ENCODE assay signal across 13 mouse cellular contexts in genomic region chr10:37378002-37378702, GRCm38 (mm10).
DNase-seq lines count a peak whose midpoint lies in the region; ATAC-seq and TF ChIP-seq lines count a peak whose summit lies in the region.
"Had no signal": no experiment of that assay in that cellular context is flagged by ENCODE, and none has a peak within 500 bp of the region (broad histone marks: within the 10 kb centered on the region; RNA-seq: fewer than 3 reads in every experiment).

No protein-coding gene starts in this region.

- H3K4me3 ChIP-seq in forebrain, postnatal 0 days (ENCODE audit: low read depth, low read length), result no peak overlapping the region
- H3K4me3 ChIP-seq in midbrain, embryonic 12.5 days, result no peak overlapping the region
- no peak overlapping the region for H3K4me3 ChIP-seq in gastrocnemius, adult 2 months
- H3K4me3 ChIP-seq: limb, embryonic 10.5 days; megakaryocyte, embryonic 14.5 days had no signal

- no peak overlapping the region for H3K4me2 ChIP-seq in forebrain, postnatal 0 days (ENCODE audit: low read depth)
- H3K4me2 ChIP-seq in midbrain, embryonic 12.5 days (replicated peaks), result peak overlapping the region; percentile 23

- DNase-seq in ES-CJ7 (ENCODE audit: low read depth, low spot score), result peak; percentile 72
- DNase-seq in embryo, embryonic 10 days (ENCODE audit: low spot score), result peak; percentile 72
- peak; percentile 29 for DNase-seq in forebrain, postnatal 0 days
- no peak for DNase-seq in thymus, postnatal 14 days
- DNase-seq in gastrocnemius, adult 2 months, result no peak
- DNase-seq in lung, postnatal 14 days, result no peak
- DNase-seq: cerebellum, adult 9-10 months; gastrocnemius, postnatal 36 days; thymus, postnatal 36 days had no signal

- 0 out of 2 replicates have a peak, but pooled peaks cover 4% of the 10 kb centered on the region for H3K4me1 ChIP-seq in forebrain, postnatal 0 days (ENCODE audit: insufficient read depth)
- peaks cover 25% of the 10 kb centered on the region for H3K4me1 ChIP-seq in midbrain, embryonic 12.5 days
- H3K4me1 ChIP-seq: limb, embryonic 10.5 days; megakaryocyte, embryonic 14.5 days had no signal

- ATAC-seq in forebrain, postnatal 0 days, result peak; percentile 80
- peak; percentile 95 for ATAC-seq in midbrain, embryonic 12.5 days (ENCODE audit: low FRiP score, low read depth)
- ATAC-seq: inflammation-experienced regulatory T-cells, adult 6 months had no signal

- TF ChIP-seq CTCF in forebrain, postnatal 0 days (IDR thresholded peaks at IDR 0.05; ENCODE audit: low read depth), result no peak
- TF ChIP-seq CTCF in gastrocnemius, adult 2 months (IDR thresholded peaks at IDR 0.05), result no peak

- H3K9ac ChIP-seq in forebrain, postnatal 0 days, result no peak overlapping the region
- no peak overlapping the region for H3K9ac ChIP-seq in midbrain, embryonic 12.5 days (replicated peaks)

- intact Hi-C loops in gastrocnemius, adult 2 months (cut with DNase I), result no loop called here

- WGBS in forebrain, postnatal 0 days, result 5% methylated on average over 4 of the region's 4 CpGs
- 5% methylated on average over 4 of the region's 4 CpGs for WGBS in midbrain, embryonic 12.5 days

- no peaks in the 10 kb centered on the region for H3K36me3 ChIP-seq in forebrain, postnatal 0 days (ENCODE audit: insufficient read depth)
- no peaks in the 10 kb centered on the region for H3K36me3 ChIP-seq in midbrain, embryonic 12.5 days
- H3K36me3 ChIP-seq: limb, embryonic 10.5 days had no signal

- no peaks in the 10 kb centered on the region for H3K27me3 ChIP-seq in forebrain, postnatal 0 days (ENCODE audit: insufficient read depth, low read length)
- H3K27me3 ChIP-seq in midbrain, embryonic 12.5 days, result no peaks in the 10 kb centered on the region
- H3K27me3 ChIP-seq: megakaryocyte, embryonic 14.5 days had no signal

- no peak overlapping the region for H3K27ac ChIP-seq in forebrain, postnatal 0 days (ENCODE audit: low read depth, low read length)
- H3K27ac ChIP-seq in midbrain, embryonic 12.5 days (replicated peaks), result peak overlapping the region; percentile 87
- no peak overlapping the region for H3K27ac ChIP-seq in gastrocnemius, adult 2 months
- H3K27ac ChIP-seq: limb, embryonic 10.5 days had no signal

- no peaks in the 10 kb centered on the region for H3K9me3 ChIP-seq in forebrain, postnatal 0 days (ENCODE audit: low read length)
- no peaks in the 10 kb centered on the region for H3K9me3 ChIP-seq in midbrain, embryonic 12.5 days
- H3K9me3 ChIP-seq: limb, embryonic 10.5 days; megakaryocyte, embryonic 14.5 days had no signal

Comparison
In these comparisons a context has a peak if more than half of its experiments do, and no peak if none do; other contexts are left out.
1. DNase-seq: peak in ES-CJ7 (single experiment), embryo, embryonic 10 days (single experiment) and forebrain, postnatal 0 days (single experiment); none in thymus, postnatal 14 days (single experiment), gastrocnemius, adult 2 months (single experiment) and lung, postnatal 14 days (single experiment).